Mouse (Mus musculus): ENCODE results near the gene Sigmar1. TPM values are rescaled to one million over a fixed set of nuclear protein-coding genes. Genes with fewer than 3 reads are reported as not detected.
A peak's percentile ranks its signal among the peaks of the same experiment; 100 is the strongest.

Sigmar1 gene
- polyA plus RNA-seq, 1 experiment, result 83.9 TPM

- H3K4me3 ChIP-seq (ENCODE audit: insufficient read depth, low read length), result no peak overlapping the region
- peaks cover 17% of the 10 kb centered on the region for H3K4me1 ChIP-seq (ENCODE audit: control insufficient read depth, insufficient read depth, low read length)
- TF ChIP-seq POLR2A (IDR thresholded peaks at IDR 0.05; ENCODE audit: extremely low read depth, insufficient read depth, low read length) (no peak), CTCF (IDR thresholded peaks at IDR 0.05; ENCODE audit: extremely low read depth, insufficient read depth, low read length) (no peak)
- H3K27ac ChIP-seq (ENCODE audit: insufficient read depth, low read length), result peak overlapping the region; percentile 45; the same call in 1 of the 2 replicates
These were observed 6.2 kb upstream of the Sigmar1 start for GRCm38 (mm10) chr4:41762099-41762687.

GRCm38 (mm10) chr4:41761680-41762079, 5.7 kb upstream of the Sigmar1 start:
- peaks cover 17% of the 10 kb centered on the region for H3K4me1 ChIP-seq (ENCODE audit: control insufficient read depth, insufficient read depth, low read length)
- H3K4me3 ChIP-seq (ENCODE audit: insufficient read depth, low read length), result no peak overlapping the region
- no peak overlapping the region for H3K27ac ChIP-seq (ENCODE audit: insufficient read depth, low read length)
- TF ChIP-seq POLR2A (IDR thresholded peaks at IDR 0.05; ENCODE audit: extremely low read depth, insufficient read depth, low read length) (no peak), CTCF (IDR thresholded peaks at IDR 0.05; ENCODE audit: extremely low read depth, insufficient read depth, low read length) (no peak)

GRCm38 (mm10) chr4:41760911-41761310, 5.0 kb upstream of the Sigmar1 start:
- Histone ChIP-seq H3K27ac (ENCODE audit: insufficient read depth, low read length) (peak overlapping the region; percentile 18; the same call in 1 of the 2 replicates), H3K4me1 (ENCODE audit: control insufficient read depth, insufficient read depth, low read length) (peaks cover 20% of the 10 kb centered on the region), H3K4me3 (ENCODE audit: insufficient read depth, low read length) (peak overlapping the region; percentile 23; the same call in 1 of the 2 replicates)
- TF ChIP-seq CTCF (IDR thresholded peaks at IDR 0.05; ENCODE audit: extremely low read depth, insufficient read depth, low read length) (no peak), POLR2A (IDR thresholded peaks at IDR 0.05; ENCODE audit: extremely low read depth, insufficient read depth, low read length) (no peak)

- peaks cover 20% of the 10 kb centered on the region for H3K4me1 ChIP-seq (ENCODE audit: control insufficient read depth, insufficient read depth, low read length)
- H3K27ac ChIP-seq (ENCODE audit: insufficient read depth, low read length), result peak overlapping the region; percentile 26
- H3K4me3 ChIP-seq (ENCODE audit: insufficient read depth, low read length), result peak overlapping the region; percentile 23
- TF ChIP-seq POLR2A (IDR thresholded peaks at IDR 0.05; ENCODE audit: extremely low read depth, insufficient read depth, low read length) (no peak), CTCF (IDR thresholded peaks at IDR 0.05; ENCODE audit: extremely low read depth, insufficient read depth, low read length) (no peak)
These were observed 4.3 kb upstream of the Sigmar1 start for GRCm38 (mm10) chr4:41760288-41760721.

- TF ChIP-seq CTCF (IDR thresholded peaks at IDR 0.05; ENCODE audit: extremely low read depth, insufficient read depth, low read length) (no peak), POLR2A (IDR thresholded peaks at IDR 0.05; ENCODE audit: extremely low read depth, insufficient read depth, low read length) (no peak)
- H3K27ac ChIP-seq (ENCODE audit: insufficient read depth, low read length), result peak overlapping the region; percentile 36
- H3K4me3 ChIP-seq (ENCODE audit: insufficient read depth, low read length), result no peak overlapping the region
- peaks cover 20% of the 10 kb centered on the region for H3K4me1 ChIP-seq (ENCODE audit: control insufficient read depth, insufficient read depth, low read length)
These were observed 3.8 kb upstream of the Sigmar1 start for GRCm38 (mm10) chr4:41759656-41760287.

GRCm38 (mm10) chr4:41759206-41759605, 3.2 kb upstream of the Sigmar1 start:
- peak overlapping the region; percentile 36; the same call in 1 of the 2 replicates for H3K27ac ChIP-seq (ENCODE audit: insufficient read depth, low read length)
- TF ChIP-seq CTCF (IDR thresholded peaks at IDR 0.05; ENCODE audit: extremely low read depth, insufficient read depth, low read length), result no peak
- peak; percentile 26; the same call in 1 of the 2 replicates for TF ChIP-seq POLR2A (IDR thresholded peaks at IDR 0.05; ENCODE audit: extremely low read depth, insufficient read depth, low read length)

GRCm38 (mm10) chr4:41758701-41759100, 2.7 kb upstream of the Sigmar1 start:
- Histone ChIP-seq H3K4me3 (ENCODE audit: insufficient read depth, low read length) (no peak overlapping the region), H3K4me1 (ENCODE audit: control insufficient read depth, insufficient read depth, low read length) (peaks cover 20% of the 10 kb centered on the region), H3K27ac (ENCODE audit: insufficient read depth, low read length) (0 out of 2 replicates have a peak overlapping the region, but pooled peaks have one; percentile 9)
- TF ChIP-seq CTCF (IDR thresholded peaks at IDR 0.05; ENCODE audit: extremely low read depth, insufficient read depth, low read length) (no peak), POLR2A (IDR thresholded peaks at IDR 0.05; ENCODE audit: extremely low read depth, insufficient read depth, low read length) (no peak)

More at GRCm38 (mm10) chr4:41759206-41759605, 3.2 kb upstream of the Sigmar1 start:
- H3K4me3 ChIP-seq (ENCODE audit: insufficient read depth, low read length), result no peak overlapping the region
- peaks cover 20% of the 10 kb centered on the region for H3K4me1 ChIP-seq (ENCODE audit: control insufficient read depth, insufficient read depth, low read length)

GRCm38 (mm10) chr4:41758021-41758420, 2.1 kb upstream of the Sigmar1 start:
- no peak for TF ChIP-seq POLR2A (IDR thresholded peaks at IDR 0.05; ENCODE audit: extremely low read depth, insufficient read depth, low read length)
- no peak for TF ChIP-seq CTCF (IDR thresholded peaks at IDR 0.05; ENCODE audit: extremely low read depth, insufficient read depth, low read length)
- Histone ChIP-seq H3K27ac (ENCODE audit: insufficient read depth, low read length) (no peak overlapping the region), H3K4me3 (ENCODE audit: insufficient read depth, low read length) (no peak overlapping the region), H3K4me1 (ENCODE audit: control insufficient read depth, insufficient read depth, low read length) (peaks cover 20% of the 10 kb centered on the region)

- Histone ChIP-seq H3K4me1 (ENCODE audit: control insufficient read depth, insufficient read depth, low read length) (peaks cover 20% of the 10 kb centered on the region), H3K4me3 (ENCODE audit: insufficient read depth, low read length) (no peak overlapping the region), H3K27ac (ENCODE audit: insufficient read depth, low read length) (no peak overlapping the region)
- no peak for TF ChIP-seq CTCF (IDR thresholded peaks at IDR 0.05; ENCODE audit: extremely low read depth, insufficient read depth, low read length)
- no peak for TF ChIP-seq POLR2A (IDR thresholded peaks at IDR 0.05; ENCODE audit: extremely low read depth, insufficient read depth, low read length)
These were observed 1.4 kb upstream of the Sigmar1 start for GRCm38 (mm10) chr4:41757321-41757720.

- H3K27ac ChIP-seq (ENCODE audit: insufficient read depth, low read length), result peak overlapping the region; percentile 72
- peaks cover 18% of the 10 kb centered on the region for H3K4me1 ChIP-seq (ENCODE audit: control insufficient read depth, insufficient read depth, low read length)
- peak overlapping the region; percentile 67 for H3K4me3 ChIP-seq (ENCODE audit: insufficient read depth, low read length)
- TF ChIP-seq POLR2A (IDR thresholded peaks at IDR 0.05; ENCODE audit: extremely low read depth, insufficient read depth, low read length), result no peak
- no peak for TF ChIP-seq CTCF (IDR thresholded peaks at IDR 0.05; ENCODE audit: extremely low read depth, insufficient read depth, low read length)
These were observed 483 bp upstream of the Sigmar1 start for GRCm38 (mm10) chr4:41756440-41756839.

Measured in cortical plate, adult 2 months (tissue).